In the genomic region with DNA sequence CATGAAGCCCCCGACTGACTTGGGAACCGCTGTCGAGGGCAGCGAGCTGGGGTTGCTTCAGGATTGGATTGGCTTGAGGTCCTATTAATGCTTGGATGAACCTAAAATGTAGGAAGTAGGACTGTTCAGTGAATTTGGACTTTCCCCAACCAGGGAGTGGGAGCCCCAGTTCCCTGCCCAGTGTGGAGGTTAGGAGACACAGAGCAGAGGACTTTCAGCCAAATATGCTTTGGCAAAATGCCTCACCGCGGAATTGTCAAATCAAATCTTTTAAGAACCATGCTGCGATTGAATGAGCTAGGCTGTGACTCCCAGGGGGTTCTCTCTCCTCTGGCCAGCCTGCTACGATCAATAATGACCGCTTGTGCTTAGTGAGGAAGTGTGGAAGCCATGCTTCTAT, we compare ENCODE assay signal across 17 mouse cellular contexts.
DNase-seq lines count a peak whose midpoint lies in the region; ATAC-seq lines count a peak whose summit lies in the region.
"Had no signal": no experiment of that assay in that cellular context is flagged by ENCODE, and none has a peak within 500 bp of the region (broad histone marks: within the 10 kb centered on the region; RNA-seq: fewer than 3 reads in every experiment).

No protein-coding gene starts in this region.

- 71% methylated on average over 9 of the region's 9 CpGs for WGBS in embryonic facial prominence, embryonic 14.5 days

- H3K4me2 ChIP-seq in embryonic facial prominence, embryonic 14.5 days (ENCODE audit: low read depth, low read length): no peak overlapping the region
- H3K4me2 ChIP-seq: embryonic facial prominence, embryonic 15.5 days; heart, embryonic 15.5 days; lung, embryonic 15.5 days; midbrain, embryonic 11.5 days had no signal

- peaks cover 10% of the 10 kb centered on the region for H3K4me1 ChIP-seq in embryonic facial prominence, embryonic 14.5 days (ENCODE audit: control insufficient read depth, insufficient read depth, low read length)

- H3K4me3 ChIP-seq in embryonic facial prominence, embryonic 14.5 days (ENCODE audit: low read depth, low read length): no peak overlapping the region
- H3K4me3 ChIP-seq: embryonic facial prominence, embryonic 15.5 days; heart, embryonic 15.5 days; lung, embryonic 15.5 days had no signal

- H3K36me3 ChIP-seq in embryonic facial prominence, embryonic 14.5 days (ENCODE audit: control insufficient read depth, insufficient read depth, low read length): no peaks in the 10 kb centered on the region
- H3K36me3 ChIP-seq: embryonic facial prominence, embryonic 15.5 days; heart, embryonic 15.5 days; lung, embryonic 15.5 days had no signal

- H3K27me3 ChIP-seq in embryonic facial prominence, embryonic 14.5 days (replicated peaks; ENCODE audit: control insufficient read depth, insufficient read depth, low read length): peaks cover 4% of the 10 kb centered on the region; the same call in 1 of the 2 replicates
- H3K27me3 ChIP-seq: embryonic facial prominence, embryonic 15.5 days; heart, embryonic 15.5 days; lung, embryonic 15.5 days; Patski had no signal

- no peak for ATAC-seq in cerebellum, adult (ENCODE audit: insufficient number of reproducible peaks, low FRiP score, low TSS enrichment)
- ATAC-seq in embryonic facial prominence, embryonic 14.5 days (ENCODE audit: low read depth): no peak

- no peak overlapping the region for H3K9ac ChIP-seq in embryonic facial prominence, embryonic 14.5 days (ENCODE audit: low read depth, low read length)
- H3K9ac ChIP-seq: embryonic facial prominence, embryonic 15.5 days; heart, embryonic 15.5 days; lung, embryonic 15.5 days had no signal

- no peak overlapping the region for H3K27ac ChIP-seq in embryonic facial prominence, embryonic 14.5 days (replicated peaks; ENCODE audit: low read depth, low read length)
- H3K27ac ChIP-seq: embryonic facial prominence, embryonic 15.5 days; heart, embryonic 15.5 days; lung, embryonic 15.5 days had no signal

- no peaks in the 10 kb centered on the region for H3K9me3 ChIP-seq in embryonic facial prominence, embryonic 14.5 days (ENCODE audit: control insufficient read depth, low read length)
- H3K9me3 ChIP-seq: embryonic facial prominence, embryonic 15.5 days; heart, embryonic 15.5 days; lung, embryonic 15.5 days had no signal

- peak; percentile 53 to 60 for DNase-seq in cerebellum, postnatal 10 days
- DNase-seq in kidney, postnatal 10 days: peak; percentile 22
- no peak for DNase-seq in kidney, postnatal 25 days
- peak; percentile 21 for DNase-seq in lung, postnatal 10 days
- no peak for DNase-seq in lung, postnatal 4 days
- peak; percentile 78 for DNase-seq in embryonic facial prominence, embryonic 14.5 days (ENCODE audit: low spot score)
- DNase-seq in layer of hippocampus, adult 8-10 months (ENCODE audit: low spot score in 2 of 2): no peak
- DNase-seq: cerebellum, adult 11 months; layer of hippocampus, adult 9-11 months; right cerebral cortex, postnatal 25 days; thymus, adult 18-20 months had no signal

Comparison
In these comparisons a context has a peak if more than half of its experiments do, and no peak if none do; other contexts are left out.
1. DNase-seq: peak in cerebellum, postnatal 10 days (2 of 2), kidney, postnatal 10 days (single experiment), lung, postnatal 10 days (single experiment) and embryonic facial prominence, embryonic 14.5 days (single experiment); none in kidney, postnatal 25 days (0 of 2), lung, postnatal 4 days (0 of 2) and layer of hippocampus, adult 8-10 months (0 of 2).